Mouse (Mus musculus) MEL (cell line): ENCODE measurements at regions not wholly inside any gene's neighbourhood (a gene's known extent, or its start where the extent isn't known, plus 50 kb on each side); places are given as distances from the start of the nearest gene placed in this dataset.

Experiments used
- CHD2 ChIP-seq: IDR thresholded peaks from 2 replicates; pipeline ENCODE4 v1.6.1; 2011; ENCODE audit warnings: low read length, improper control_type of control experiment
- CTCF ChIP-seq, 3 experiments: IDR thresholded peaks in 2 of 3; conservative IDR thresholded peaks in 1 of 3; 2 replicates each; pipeline ENCODE4 v1.5.1; 2011 to 2012; ENCODE audit warnings: low read length in 3 of 3, low read depth in 2 of 3, mild to moderate bottlenecking in 2 of 3, improper control_type of control experiment in 1 of 3, inconsistent platforms in 1 of 3, mixed read lengths in 1 of 3, moderate library complexity in 1 of 3; ENCODE audit not compliant: control insufficient read depth in 1 of 3, insufficient read depth in 1 of 3, poor library complexity in 1 of 3, severe bottlenecking in 1 of 3
- EP300 ChIP-seq, 2 experiments: IDR thresholded peaks; 2 replicates each; pipeline ENCODE4 v1.6.1; 2011; ENCODE audit warnings: improper control_type of control experiment in 2 of 2, low read length in 2 of 2, low read depth in 1 of 2, mild to moderate bottlenecking in 1 of 2
- GATA1 ChIP-seq: IDR thresholded peaks from 2 replicates; pipeline ENCODE4 v1.6.1; 2011; ENCODE audit warnings: low read depth, low read length, improper control_type of control experiment
- KAT2A ChIP-seq: conservative IDR thresholded peaks from 2 replicates; pipeline ENCODE4 v1.6.1; 2012; ENCODE audit warnings: low read depth, low read length, improper control_type of control experiment, inconsistent platforms
- MAX ChIP-seq: IDR thresholded peaks from 2 replicates; pipeline ENCODE4 v1.6.1; 2011; ENCODE audit warnings: low read length, improper control_type of control experiment
- MEF2A ChIP-seq: IDR thresholded peaks from 2 replicates; pipeline ENCODE4 v1.6.1; 2014; ENCODE audit warnings: low read depth, mild to moderate bottlenecking, inconsistent platforms, low read length, improper control_type of control experiment; ENCODE audit not compliant: poor library complexity, insufficient replicate concordance, severe bottlenecking; ENCODE audit errors: extremely low read depth
- MXI1 ChIP-seq: IDR thresholded peaks from 2 replicates; pipeline ENCODE4 v1.6.1; 2011; ENCODE audit warnings: mild to moderate bottlenecking, low read depth, low read length, improper control_type of control experiment
- POLR2A ChIP-seq, 2 experiments: IDR thresholded peaks; 2 replicates each; pipeline ENCODE4 v1.6.1; 2011 to 2012; ENCODE audit warnings: low read length in 2 of 2, mild to moderate bottlenecking in 2 of 2, control low read depth in 1 of 2, improper control_type of control experiment in 1 of 2, low read depth in 1 of 2, moderate library complexity in 1 of 2; ENCODE audit not compliant: control insufficient read depth in 1 of 2, insufficient read depth in 1 of 2, poor library complexity in 1 of 2
- SMC3 ChIP-seq: IDR thresholded peaks from 2 replicates; pipeline ENCODE4 v1.6.1; 2011; ENCODE audit warnings: low read depth, low read length, improper control_type of control experiment
- TCF12 ChIP-seq: IDR thresholded peaks from 2 replicates; pipeline ENCODE4 v1.6.1; 2014; ENCODE audit warnings: low read depth, mild to moderate bottlenecking, inconsistent platforms, low read length, improper control_type of control experiment, moderate library complexity
- USF2 ChIP-seq, 2 experiments: IDR thresholded peaks; 2 replicates each; pipeline ENCODE4 v1.6.1; 2011 to 2012; ENCODE audit warnings: improper control_type of control experiment in 2 of 2, low read length in 2 of 2, borderline replicate concordance in 1 of 2, inconsistent platforms in 1 of 2, low read depth in 1 of 2, mild to moderate bottlenecking in 1 of 2; ENCODE audit not compliant: insufficient read depth in 1 of 2
- ZMIZ1 ChIP-seq: IDR thresholded peaks from 2 replicates; pipeline ENCODE4 v1.6.1; 2012; ENCODE audit warnings: low read depth, mild to moderate bottlenecking, inconsistent platforms, low read length, improper control_type of control experiment, moderate library complexity

GRCm38 (mm10) chr12:112411612-112412350 is 77.5 kb upstream of the A530016L24Rik start:
- TF ChIP-seq POLR2A (IDR thresholded peaks at IDR 0.05; ENCODE audit: control insufficient read depth in 1 of 2, insufficient read depth in 1 of 2, low read depth in 1 of 2, low read length in 2 of 2, poor library complexity in 1 of 2) (no peak), CHD2 (no peak), KAT2A (no peak), CTCF (IDR thresholded peaks at IDR 0.05 in 2 of 3, conservative IDR thresholded peaks at IDR 0.05 in 1 of 3; ENCODE audit: control insufficient read depth in 1 of 3, insufficient read depth in 1 of 3, low read depth in 2 of 3, low read length in 3 of 3, poor library complexity in 1 of 3, severe bottlenecking in 1 of 3) (peak; percentile 58 to 94 (median 79)), MAX (no peak), TCF12 (no peak), SMC3 (peak; percentile 67), ZMIZ1 (no peak), USF2 (IDR thresholded peaks at IDR 0.05; ENCODE audit: borderline replicate concordance in 1 of 2, insufficient read depth in 1 of 2, low read depth in 1 of 2, low read length in 2 of 2) (no peak), MEF2A (no peak), GATA1 (no peak), MXI1 (no peak), EP300 (IDR thresholded peaks at IDR 0.05; ENCODE audit: low read depth in 1 of 2, low read length in 2 of 2) (no peak)
